Comparison of ENCODE assay signal across 10 mouse cellular contexts in genomic region chr12:79611665-79612064, GRCm38 (mm10).
DNase-seq lines count a peak whose midpoint lies in the region; ATAC-seq lines count a peak whose summit lies in the region.
"Had no signal": no experiment of that assay in that cellular context is flagged by ENCODE, and none has a peak within 500 bp of the region (broad histone marks: within the 10 kb centered on the region; RNA-seq: fewer than 3 reads in every experiment).

No protein-coding gene starts in this region.

- peak overlapping the region; percentile 52; the same call in 1 of the 2 replicates for H3K9ac ChIP-seq in heart, embryonic 13.5 days
- no peak overlapping the region for H3K9ac ChIP-seq in forebrain, embryonic 16.5 days (replicated peaks; ENCODE audit: low read depth, low read length)
- H3K9ac ChIP-seq: hindbrain, embryonic 12.5 days had no signal

- H3K4me1 ChIP-seq in heart, embryonic 13.5 days = peaks cover 58% of the 10 kb centered on the region
- H3K4me1 ChIP-seq in forebrain, embryonic 16.5 days (replicated peaks; ENCODE audit: control insufficient read depth, insufficient read depth, low read length) = peaks cover 27% of the 10 kb centered on the region

- no peak for ATAC-seq in heart, embryonic 13.5 days (ENCODE audit: extremely low read depth, insufficient number of reproducible peaks, low FRiP score, low TSS enrichment)
- no peak for ATAC-seq in forebrain, embryonic 16.5 days

- 60% methylated on average over 2 of the region's 2 CpGs for WGBS in heart, embryonic 13.5 days
- 98% methylated on average over 2 of the region's 2 CpGs for WGBS in forebrain, embryonic 16.5 days

- H3K9me3 ChIP-seq in heart, embryonic 13.5 days = no peaks in the 10 kb centered on the region
- H3K9me3 ChIP-seq in forebrain, embryonic 16.5 days (ENCODE audit: control insufficient read depth, low read length) = no peaks in the 10 kb centered on the region
- H3K9me3 ChIP-seq: hindbrain, embryonic 12.5 days had no signal

- H3K27ac ChIP-seq in heart, embryonic 13.5 days (replicated peaks) = peak overlapping the region; percentile 69
- H3K27ac ChIP-seq in forebrain, embryonic 16.5 days (ENCODE audit: low read length) = no peak overlapping the region

- no peak overlapping the region for H3K4me3 ChIP-seq in heart, embryonic 13.5 days
- no peak overlapping the region for H3K4me3 ChIP-seq in forebrain, embryonic 16.5 days (replicated peaks; ENCODE audit: low read length)
- H3K4me3 ChIP-seq: hindbrain, embryonic 12.5 days had no signal

- no peak overlapping the region for H3K4me2 ChIP-seq in heart, embryonic 13.5 days
- H3K4me2 ChIP-seq in forebrain, embryonic 16.5 days (ENCODE audit: low read length) = no peak overlapping the region
- H3K4me2 ChIP-seq: hindbrain, embryonic 12.5 days had no signal

- no peaks in the 10 kb centered on the region for H3K36me3 ChIP-seq in heart, embryonic 13.5 days
- no peaks in the 10 kb centered on the region for H3K36me3 ChIP-seq in forebrain, embryonic 16.5 days (ENCODE audit: control insufficient read depth, insufficient read depth)
- H3K36me3 ChIP-seq: hindbrain, embryonic 12.5 days had no signal

- no peaks in the 10 kb centered on the region for H3K27me3 ChIP-seq in heart, embryonic 13.5 days (replicated peaks)
- H3K27me3 ChIP-seq in forebrain, embryonic 16.5 days (replicated peaks; ENCODE audit: control insufficient read depth, insufficient read depth, low read length) = no peaks in the 10 kb centered on the region

- no peak for DNase-seq in heart, postnatal 14 days
- peak; percentile 44 to 58 for DNase-seq in spleen, postnatal 10 days (ENCODE audit: low spot score in 2 of 2)
- DNase-seq in spleen, adult 18-20 months = no peak
- peak; percentile 55 for DNase-seq in liver
- no peak for DNase-seq in ovary, adult 18-20 months (ENCODE audit: low spot score)
- DNase-seq in left cerebral cortex, postnatal 25 days (ENCODE audit: low spot score in 2 of 2) = no peak
- DNase-seq: adrenal gland, postnatal 10 days had no signal

- intact Hi-C loops in heart, postnatal 14 days (cut with DNase I) = loop anchor here (1.0 to 10.0 kb wide), 5 partner anchors 183 to 521 kb away; no protein-coding TSS in a partner anchor
- intact Hi-C loops in left cerebral cortex, postnatal 25 days (cut with DNase I) = loop anchor here (1.0 to 10.0 kb wide), 5 partner anchors 254 to 521 kb away; no protein-coding TSS in a partner anchor

Comparison
In these comparisons a context has a peak if more than half of its experiments do, and no peak if none do; other contexts are left out.
1. DNase-seq: peak in spleen, postnatal 10 days (2 of 2) and liver (single experiment); none in heart, postnatal 14 days (0 of 2), spleen, adult 18-20 months (0 of 2), ovary, adult 18-20 months (single experiment) and left cerebral cortex, postnatal 25 days (0 of 2).